Mouse (Mus musculus) forebrain, postnatal 0 days (tissue): ENCODE results near the gene Ltb4r1. TPM values are rescaled to one million over a fixed set of nuclear protein-coding genes. Genes with fewer than 3 reads are reported as not detected.
A peak's percentile ranks its signal among the peaks of the same experiment; 100 is the strongest.

ENCODE experiments used
- ATAC-seq: fragments of 200-750 bp; cut with Nextera tagmentation; 2 replicates; pipeline ENCODE4 v1.8.0; 2017; ENCODE audit warnings: mild to moderate bottlenecking, moderate library complexity
- DNase-seq: peaks from one replicate; pipeline ENCODE4 v3.0.0-alpha.2; 2015
- H3K27ac ChIP-seq: fragments of 300-500 bp; sonication (generic); 2 replicates; pipeline ENCODE4 v1.5.1; 2014; ENCODE audit warnings: low read depth, mild to moderate bottlenecking, antibody characterized with exemption, low read length, moderate library complexity, mixed read lengths
- H3K27me3 ChIP-seq: fragments of 300-500 bp; sonication (generic); 2 replicates; pipeline ENCODE4 v1.6.1; 2014; ENCODE audit warnings: mild to moderate bottlenecking, low read length, mixed read lengths; ENCODE audit not compliant: insufficient read depth
- H3K36me3 ChIP-seq: fragments of 300-500 bp; sonication (generic); 2 replicates; pipeline ENCODE4 v1.6.1; 2014; ENCODE audit warnings: mild to moderate bottlenecking, moderate library complexity; ENCODE audit not compliant: insufficient read depth
- H3K4me1 ChIP-seq: fragments of 300-500 bp; sonication (generic); 2 replicates; pipeline ENCODE4 v1.6.1; 2014; ENCODE audit warnings: antibody characterized with exemption; ENCODE audit not compliant: insufficient read depth
- H3K4me2 ChIP-seq: fragments of 300-500 bp; sonication (generic); 2 replicates; pipeline ENCODE4 v1.6.1; 2014; ENCODE audit warnings: low read depth, mild to moderate bottlenecking, moderate library complexity
- H3K4me3 ChIP-seq: fragments of 300-500 bp; sonication (generic); 2 replicates; pipeline ENCODE4 v1.5.1; 2014; ENCODE audit warnings: low read depth, low read length, mixed read lengths
- H3K9ac ChIP-seq: fragments of 300-500 bp; sonication (generic); 2 replicates; pipeline ENCODE4 v1.6.1; 2014; ENCODE audit warnings: mild to moderate bottlenecking
- H3K9me3 ChIP-seq: fragments of 300-500 bp; sonication (generic); 2 replicates; pipeline ENCODE4 v1.6.1; 2016; ENCODE audit warnings: low read length
- CTCF ChIP-seq: sonication (generic); IDR thresholded peaks from 2 replicates; pipeline ENCODE4 v1.5.1; 2016; ENCODE audit warnings: antibody characterized with exemption, control low read depth, low read depth
- WGBS: fragments of 180-500 bp; shearing (Covaris S2); extraction: QIAGEN DNeasy Blood & Tissue Kit; methylation state at CpG from one replicate; pipeline ENCODE4 v1.1.7; 2014; 5-methylcytosine and 5-hydroxymethylcytosine counted together
- polyA plus RNA-seq: library from polyadenylated mRNA; unstranded; fragments of >200 nt; fragmentation: Nextera tagmentation; extraction: Ambion mirVana; gene quantifications from 2 replicates; pipeline ENCODE4 v1.2.1, GENCODE M21; 2015
- total RNA-seq: library from RNA; depleted of rRNA; stranded (reverse); fragments of >200 nt; gene quantifications from 2 replicates; pipeline ENCODE4 v1.2.3, GENCODE M21; 2014

Ltb4r1 gene
- total and polyA plus RNA-seq, 2 experiments from 2014 or later: 0.48 to 0.90 TPM

DNA sequence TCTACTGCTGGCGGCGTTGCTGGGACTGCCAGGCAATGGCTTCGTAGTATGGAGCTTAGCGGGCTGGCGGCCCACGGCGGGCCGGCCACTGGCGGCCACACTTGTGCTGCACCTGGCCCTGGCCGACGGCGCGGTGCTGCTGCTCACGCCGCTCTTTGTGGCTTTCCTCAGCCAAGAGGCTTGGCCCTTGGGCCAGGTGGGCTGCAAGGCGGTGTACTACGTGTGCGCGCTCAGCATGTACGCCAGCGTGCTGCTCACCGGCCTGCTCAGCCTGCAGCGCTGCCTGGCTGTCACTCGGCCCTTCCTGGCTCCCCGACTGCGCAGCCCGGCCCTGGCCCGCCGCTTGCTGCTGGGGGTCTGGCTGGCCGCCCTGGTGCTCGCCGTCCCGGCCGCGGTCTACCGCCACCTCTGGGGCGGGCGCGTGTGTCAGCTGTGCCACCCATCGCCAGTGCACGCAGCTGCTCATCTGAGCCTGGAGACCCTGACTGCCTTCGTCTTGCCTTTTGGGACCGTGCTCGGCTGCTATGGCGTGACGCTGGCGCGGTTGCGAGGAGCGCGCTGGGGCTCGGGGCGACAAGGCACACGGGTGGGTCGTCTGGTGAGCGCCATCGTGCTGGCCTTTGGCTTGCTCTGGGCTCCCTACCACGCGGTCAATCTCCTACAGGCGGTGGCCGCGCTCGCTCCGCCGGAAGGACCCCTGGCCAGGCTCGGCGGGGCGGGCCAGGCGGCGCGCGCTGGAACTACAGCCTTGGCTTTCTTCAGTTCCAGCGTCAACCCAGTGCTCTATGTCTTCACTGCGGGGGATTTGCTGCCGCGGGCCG, 3.6 kb upstream of the Ltb4r1 start:
- H3K27ac ChIP-seq: peak overlapping the region; percentile 77
- peak; percentile 86 for ATAC-seq
- peaks cover 10% of the 10 kb centered on the region for H3K27me3 ChIP-seq
- no peaks in the 10 kb centered on the region for H3K36me3 ChIP-seq
- H3K9me3 ChIP-seq: no peaks in the 10 kb centered on the region
- H3K4me1 ChIP-seq: no peaks in the 10 kb centered on the region; the same call in 1 of the 2 replicates
- 2% methylated on average over 77 of the region's 77 CpGs for WGBS
- H3K4me2 ChIP-seq: peak overlapping the region; percentile 96
- TF ChIP-seq CTCF: peak; percentile 67
- H3K4me3 ChIP-seq: peak overlapping the region; percentile 50
- DNase-seq: peak; percentile 76
- peak overlapping the region; percentile 84 for H3K9ac ChIP-seq

- DNase-seq (no peak), ATAC-seq (no peak)
- Histone ChIP-seq H3K27me3 (peaks cover 11% of the 10 kb centered on the region), H3K4me1 (peaks cover 4% of the 10 kb centered on the region; the same call in 1 of the 2 replicates), H3K27ac (no peak overlapping the region), H3K4me2 (peak overlapping the region; percentile 96; the same call in 1 of the 2 replicates), H3K9me3 (no peaks in the 10 kb centered on the region), H3K4me3 (no peak overlapping the region), H3K36me3 (no peaks in the 10 kb centered on the region), H3K9ac (peak overlapping the region; percentile 84; the same call in 1 of the 2 replicates)
- no peak for TF ChIP-seq CTCF
- 59% methylated on average over 7 of the region's 7 CpGs for WGBS
Measured at GRCm38 (mm10) chr14:55763166-55763565, 2.6 kb upstream of the Ltb4r1 start.

DNA sequence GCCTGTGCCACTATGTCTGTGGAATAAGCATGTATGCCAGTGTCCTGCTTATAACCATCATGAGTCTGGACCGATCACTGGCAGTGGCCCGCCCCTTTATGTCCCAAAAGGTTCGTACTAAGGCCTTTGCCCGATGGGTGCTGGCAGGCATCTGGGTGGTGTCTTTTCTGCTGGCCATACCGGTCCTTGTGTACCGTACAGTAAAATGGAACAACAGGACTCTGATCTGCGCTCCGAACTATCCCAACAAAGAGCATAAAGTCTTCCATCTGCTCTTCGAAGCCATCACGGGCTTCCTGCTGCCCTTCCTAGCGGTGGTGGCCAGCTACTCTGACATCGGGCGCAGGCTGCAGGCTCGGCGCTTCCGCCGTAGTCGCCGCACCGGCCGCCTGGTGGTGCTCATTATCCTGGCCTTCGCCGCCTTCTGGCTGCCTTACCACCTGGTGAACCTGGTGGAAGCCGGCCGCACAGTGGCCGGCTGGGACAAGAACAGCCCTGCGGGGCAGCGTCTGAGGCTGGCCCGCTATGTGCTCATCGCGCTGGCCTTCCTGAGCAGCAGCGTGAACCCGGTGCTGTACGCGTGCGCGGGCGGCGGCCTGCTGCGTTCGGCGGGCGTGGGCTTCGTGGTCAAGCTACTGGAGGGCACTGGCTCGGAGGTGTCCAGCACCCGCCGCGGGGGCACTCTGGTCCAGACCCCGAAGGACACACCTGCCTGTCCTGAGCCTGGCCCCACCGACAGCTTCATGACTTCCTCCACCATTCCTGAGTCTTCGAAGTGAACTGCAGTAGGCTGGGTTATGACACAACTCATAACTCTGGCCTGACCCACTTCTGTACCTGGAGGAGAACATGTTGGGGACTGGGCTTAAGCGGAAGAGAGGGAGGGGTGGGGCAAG, 2.0 kb downstream of the Ltb4r1 start:
- peak; percentile 62 for TF ChIP-seq CTCF
- peaks cover 9% of the 10 kb centered on the region for H3K27me3 ChIP-seq
- ATAC-seq: peak; percentile 67
- peak; percentile 40 for DNase-seq
- 0 out of 2 replicates have a peak, but pooled peaks cover 4% of the 10 kb centered on the region for H3K4me1 ChIP-seq
- H3K4me2 ChIP-seq: peak overlapping the region; percentile 81
- H3K9ac ChIP-seq: peak overlapping the region; percentile 57
- H3K4me3 ChIP-seq: peak overlapping the region; percentile 42
- H3K36me3 ChIP-seq: no peaks in the 10 kb centered on the region
- H3K9me3 ChIP-seq: no peaks in the 10 kb centered on the region
- 11% methylated on average over 52 of the region's 52 CpGs for WGBS
- no peak overlapping the region for H3K27ac ChIP-seq

DNA sequence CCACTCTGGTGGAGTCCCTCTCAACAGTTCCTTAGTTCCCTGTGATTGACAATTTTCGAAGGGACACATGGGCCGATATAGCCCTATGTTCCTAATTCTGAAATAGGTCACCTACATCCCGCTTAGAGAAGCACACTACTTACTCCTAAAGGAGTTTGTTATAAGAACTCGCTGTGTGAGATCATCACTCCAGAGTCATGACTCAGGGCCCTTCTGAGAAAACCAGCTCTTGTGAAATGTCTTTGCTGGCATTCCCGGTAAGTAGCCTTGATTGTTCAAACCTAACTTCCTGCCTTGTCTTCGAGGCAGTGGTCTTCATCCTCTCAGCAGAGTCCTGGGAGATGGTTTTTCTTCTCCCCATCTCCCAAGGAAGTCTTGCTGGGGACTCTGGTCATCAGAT, 2.8 kb downstream of the Ltb4r1 start:
- ATAC-seq (no peak), DNase-seq (no peak)
- 91% methylated on average over 6 of the region's 6 CpGs for WGBS
- H3K9me3 ChIP-seq: no peaks in the 10 kb centered on the region
- no peaks in the 10 kb centered on the region for H3K36me3 ChIP-seq
- no peak overlapping the region for H3K9ac ChIP-seq
- H3K4me2 ChIP-seq: no peak overlapping the region
- no peak overlapping the region for H3K27ac ChIP-seq
- H3K27me3 ChIP-seq: peaks cover 9% of the 10 kb centered on the region
- H3K4me3 ChIP-seq: no peak overlapping the region
- 0 out of 2 replicates have a peak, but pooled peaks cover 4% of the 10 kb centered on the region for H3K4me1 ChIP-seq
- no peak for TF ChIP-seq CTCF

GRCm38 (mm10) chr14:55769087-55769703, 3.4 kb downstream of the Ltb4r1 start:
- H3K4me3 ChIP-seq: no peak overlapping the region
- H3K4me2 ChIP-seq: no peak overlapping the region
- H3K4me1 ChIP-seq: 0 out of 2 replicates have a peak, but pooled peaks cover 4% of the 10 kb centered on the region
- ATAC-seq (no peak), DNase-seq (no peak)
- H3K27me3 ChIP-seq: peaks cover 9% of the 10 kb centered on the region
- H3K36me3 ChIP-seq: no peaks in the 10 kb centered on the region
- no peak overlapping the region for H3K27ac ChIP-seq
- 77% methylated on average over 16 of the region's 16 CpGs for WGBS
- H3K9ac ChIP-seq: no peak overlapping the region
- no peaks in the 10 kb centered on the region for H3K9me3 ChIP-seq
- TF ChIP-seq CTCF: no peak

DNA sequence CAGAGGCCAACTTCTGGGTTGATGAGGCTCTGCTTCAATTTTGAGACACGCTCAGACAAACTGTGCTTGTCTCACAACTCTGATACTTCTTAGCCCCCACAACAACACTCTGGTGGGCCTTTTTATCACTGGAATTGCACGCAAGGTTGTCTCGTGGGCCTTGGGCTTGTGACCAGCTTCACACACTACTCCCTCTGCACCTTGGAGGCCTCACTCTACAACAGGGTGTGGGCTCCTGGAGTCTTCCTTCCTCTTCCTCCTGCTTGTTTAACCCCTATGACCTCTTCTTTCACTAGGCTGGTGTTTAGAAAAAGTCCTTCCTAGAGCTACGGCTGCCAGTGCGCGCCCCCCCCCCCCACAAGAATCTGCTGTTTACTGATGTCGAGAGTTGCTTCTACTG, 10.9 kb downstream of the Ltb4r1 start:
- H3K4me2 ChIP-seq: no peak overlapping the region
- no peak overlapping the region for H3K9ac ChIP-seq
- no peak for ATAC-seq
- peaks cover 3% of the 10 kb centered on the region; the same call in 1 of the 2 replicates for H3K27me3 ChIP-seq
- TF ChIP-seq CTCF: no peak
- H3K4me1 ChIP-seq: no peaks in the 10 kb centered on the region
- 78% methylated on average over 7 of the region's 7 CpGs for WGBS
- no peaks in the 10 kb centered on the region for H3K36me3 ChIP-seq
- no peak for DNase-seq
- H3K4me3 ChIP-seq: no peak overlapping the region
- no peaks in the 10 kb centered on the region for H3K9me3 ChIP-seq
- no peak overlapping the region for H3K27ac ChIP-seq
